Mouse (Mus musculus): ENCODE data around the gene Fgf4.

DNA sequence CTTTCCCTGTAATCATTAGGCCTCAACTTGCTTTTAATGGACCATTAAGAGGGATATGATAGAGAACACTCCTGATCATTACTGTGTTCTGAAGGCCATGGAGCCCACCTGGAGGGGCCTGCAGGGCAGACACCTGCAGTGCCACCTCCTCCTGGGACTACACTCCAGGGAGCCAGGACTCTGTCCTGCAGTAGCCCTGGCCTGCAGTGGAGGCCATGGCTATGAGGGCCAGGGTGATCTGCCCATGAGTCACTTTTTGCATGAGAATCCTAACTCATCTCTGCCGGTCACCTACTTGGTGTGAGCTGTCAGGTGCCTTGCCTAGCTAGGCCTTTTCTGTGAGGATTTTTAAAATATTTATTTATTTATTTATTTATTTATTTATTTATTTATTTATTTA lies 31.2 kb downstream of the Fgf4 start:
- no peak for TF ChIP-seq CTCF (IDR thresholded peaks at IDR 0.05; ENCODE audit: borderline replicate concordance, insufficient read depth, low read length)
- no peak for TF ChIP-seq POLR2A (IDR thresholded peaks at IDR 0.05; ENCODE audit: low read depth, low read length)
